Mouse (Mus musculus): ENCODE measurements around the gene Smad9. TPM values are rescaled to one million over a fixed set of nuclear protein-coding genes. Genes with fewer than 3 reads are reported as not detected.

Smad9 gene
- polyA plus RNA-seq (2012; rRNA removed) (0.05 and 0.07 TPM in 2 replicates), polyA plus RNA-seq (2014; fragmentation: Nextera tagmentation; extraction: Ambion mirVana) (0.04 TPM in 1 of 2 replicates, not detected in the other)

- H3K4me2 ChIP-seq (ENCODE audit: low read depth) = peak within 1 kb of the TSS; percentile 61
- no peaks in the 10 kb centered on the region for H3K4me1 ChIP-seq (replicated peaks; ENCODE audit: control insufficient read depth in 2 of 2, insufficient read depth in 2 of 2, low read length in 1 of 2)
- WGBS (ENCODE audit: insufficient replicate concordance) = 2% methylated on average over 53 of the region's 66 CpGs
- H3K4me3 ChIP-seq (ENCODE audit: insufficient read depth in 1 of 2, low read depth in 2 of 2, low read length in 2 of 2) = peak within 1 kb of the TSS; percentile 46 to 48
- no peak for ATAC-seq (ENCODE audit: insufficient read depth)
- no peak for DNase-seq (ENCODE audit: low read depth in 3 of 3, low spot score in 3 of 3)
- no peaks in the 10 kb centered on the region for H3K36me3 ChIP-seq (replicated peaks; ENCODE audit: control insufficient read depth, insufficient read depth, low read depth)
- peaks cover 19% of the 10 kb centered on the region for H3K27me3 ChIP-seq (ENCODE audit: control insufficient read depth, insufficient read depth, low read length)
- TF ChIP-seq EP300 (IDR thresholded peaks at IDR 0.05; ENCODE audit: low read depth) (no peak), CTCF (IDR thresholded peaks at IDR 0.05; ENCODE audit: low read depth) (no peak)
- H3K27ac ChIP-seq = no peak within 1 kb of the TSS
- H3K9me3 ChIP-seq (ENCODE audit: control insufficient read depth, low read length) = no peaks in the 10 kb centered on the region
- H3K9ac ChIP-seq (replicated peaks) = no peak within 1 kb of the TSS
Observed at GRCm38 (mm10) chr3:54755145-54756041, at the start of gene Smad9. TSS of gene Smad9 (plus strand) at chr3:54755582.

- ATAC-seq (ENCODE audit: insufficient read depth) (no peak), DNase-seq (ENCODE audit: low read depth in 3 of 3, low spot score in 3 of 3) (no peak)
- no peak overlapping the region for H3K27ac ChIP-seq
- peaks cover 38% of the 10 kb centered on the region for H3K36me3 ChIP-seq (replicated peaks; ENCODE audit: control insufficient read depth, insufficient read depth, low read depth)
- 71% methylated on average over 9 of the region's 9 CpGs for WGBS (ENCODE audit: insufficient replicate concordance)
- no peak overlapping the region for H3K4me3 ChIP-seq (ENCODE audit: insufficient read depth in 1 of 2, low read depth in 2 of 2, low read length in 2 of 2)
- H3K4me1 ChIP-seq (replicated peaks; ENCODE audit: control insufficient read depth in 2 of 2, insufficient read depth in 2 of 2, low read length in 1 of 2) = no peaks in the 10 kb centered on the region
- no peaks in the 10 kb centered on the region for H3K9me3 ChIP-seq (ENCODE audit: control insufficient read depth, low read length)
- no peak for TF ChIP-seq CTCF (IDR thresholded peaks at IDR 0.05; ENCODE audit: low read depth)
- no peak for TF ChIP-seq EP300 (IDR thresholded peaks at IDR 0.05; ENCODE audit: low read depth)
- no peak overlapping the region for H3K4me2 ChIP-seq (ENCODE audit: low read depth)
- no peaks in the 10 kb centered on the region for H3K27me3 ChIP-seq (ENCODE audit: control insufficient read depth, insufficient read depth, low read length)
- H3K9ac ChIP-seq (replicated peaks) = no peak overlapping the region
Observed at GRCm38 (mm10) chr3:54708972-54709371, 46.4 kb upstream of the Smad9 start.

GRCm38 (mm10) chr3:54714253-54714652, 41.1 kb upstream of the Smad9 start, which contains the start of gene Gm21958:
TSS of gene Gm21958 (minus strand) at chr3:54714353.
- Histone ChIP-seq H3K4me2 (ENCODE audit: low read depth) (no peak within 1 kb of the TSS), H3K4me1 (replicated peaks; ENCODE audit: control insufficient read depth in 2 of 2, insufficient read depth in 2 of 2, low read length in 1 of 2) (no peaks in the 10 kb centered on the region), H3K9ac (replicated peaks) (no peak within 1 kb of the TSS), H3K4me3 (ENCODE audit: insufficient read depth in 1 of 2, low read depth in 2 of 2, low read length in 2 of 2) (no peak within 1 kb of the TSS), H3K36me3 (replicated peaks; ENCODE audit: control insufficient read depth, insufficient read depth, low read depth) (peaks cover 42% of the 10 kb centered on the region), H3K9me3 (ENCODE audit: control insufficient read depth, low read length) (no peaks in the 10 kb centered on the region), H3K27ac (no peak within 1 kb of the TSS), H3K27me3 (ENCODE audit: control insufficient read depth, insufficient read depth, low read length) (no peaks in the 10 kb centered on the region)
- no peak for DNase-seq (ENCODE audit: low read depth in 3 of 3, low spot score in 3 of 3)
- TF ChIP-seq CTCF (IDR thresholded peaks at IDR 0.05; ENCODE audit: low read depth) (no peak), EP300 (IDR thresholded peaks at IDR 0.05; ENCODE audit: low read depth) (no peak)
- 76% methylated on average over 6 of the region's 6 CpGs for WGBS (ENCODE audit: insufficient replicate concordance)
- ATAC-seq (ENCODE audit: insufficient read depth) = no peak

- H3K36me3 ChIP-seq (replicated peaks; ENCODE audit: control insufficient read depth, insufficient read depth, low read depth) = peaks cover 32% of the 10 kb centered on the region
- H3K27ac ChIP-seq = no peak overlapping the region
Observed at GRCm38 (mm10) chr3:54715461-54715860, 39.9 kb upstream of the Smad9 start.

GRCm38 (mm10) chr3:54717348-54717747, 38.0 kb upstream of the Smad9 start:
- Histone ChIP-seq H3K9me3 (ENCODE audit: control insufficient read depth, low read length) (no peaks in the 10 kb centered on the region), H3K4me3 (ENCODE audit: insufficient read depth in 1 of 2, low read depth in 2 of 2, low read length in 2 of 2) (no peak overlapping the region), H3K27ac (no peak overlapping the region), H3K27me3 (ENCODE audit: control insufficient read depth, insufficient read depth, low read length) (no peaks in the 10 kb centered on the region), H3K9ac (replicated peaks) (no peak overlapping the region), H3K4me1 (replicated peaks; ENCODE audit: control insufficient read depth in 2 of 2, insufficient read depth in 2 of 2, low read length in 1 of 2) (no peaks in the 10 kb centered on the region), H3K36me3 (replicated peaks; ENCODE audit: control insufficient read depth, insufficient read depth, low read depth) (peaks cover 25% of the 10 kb centered on the region), H3K4me2 (ENCODE audit: low read depth) (no peak overlapping the region)
- DNase-seq (ENCODE audit: low read depth in 3 of 3, low spot score in 3 of 3) (no peak), ATAC-seq (ENCODE audit: insufficient read depth) (no peak)
- WGBS (ENCODE audit: insufficient replicate concordance) = 80% methylated on average over 6 of the region's 6 CpGs
- TF ChIP-seq EP300 (IDR thresholded peaks at IDR 0.05; ENCODE audit: low read depth) (no peak), CTCF (IDR thresholded peaks at IDR 0.05; ENCODE audit: low read depth) (no peak)

More at GRCm38 (mm10) chr3:54715461-54715860, 39.9 kb upstream of the Smad9 start:
- DNase-seq (ENCODE audit: low read depth in 3 of 3, low spot score in 3 of 3) = no peak
- no peak for ATAC-seq (ENCODE audit: insufficient read depth)
- no peak overlapping the region for H3K4me2 ChIP-seq (ENCODE audit: low read depth)
- no peak overlapping the region for H3K4me3 ChIP-seq (ENCODE audit: insufficient read depth in 1 of 2, low read depth in 2 of 2, low read length in 2 of 2)
- no peaks in the 10 kb centered on the region for H3K9me3 ChIP-seq (ENCODE audit: control insufficient read depth, low read length)
- no peaks in the 10 kb centered on the region for H3K4me1 ChIP-seq (replicated peaks; ENCODE audit: control insufficient read depth in 2 of 2, insufficient read depth in 2 of 2, low read length in 1 of 2)
- H3K9ac ChIP-seq (replicated peaks) = no peak overlapping the region
- 89% methylated on average over 6 of the region's 6 CpGs for WGBS (ENCODE audit: insufficient replicate concordance)
- H3K27me3 ChIP-seq (ENCODE audit: control insufficient read depth, insufficient read depth, low read length) = no peaks in the 10 kb centered on the region
- TF ChIP-seq EP300 (IDR thresholded peaks at IDR 0.05; ENCODE audit: low read depth) (no peak), CTCF (IDR thresholded peaks at IDR 0.05; ENCODE audit: low read depth) (no peak)

Data from liver, embryonic 14.5 days (tissue).